Mouse (Mus musculus): ENCODE results near the gene Plekhm3. TPM values are rescaled to one million over a fixed set of nuclear protein-coding genes. Genes with fewer than 3 reads are reported as not detected.

The Plekhm3 gene
- total RNA-seq, 1 experiment: 9.8 TPM

- TF ChIP-seq ZC3H11A (IDR thresholded peaks at IDR 0.05; ENCODE audit: borderline replicate concordance, low read depth, low read length) (no peak), ZNF384 (IDR thresholded peaks at IDR 0.05; ENCODE audit: low read depth, low read length) (no peak), HCFC1 (IDR thresholded peaks at IDR 0.05; ENCODE audit: borderline replicate concordance, insufficient read depth, low read length) (no peak)
Observed at GRCm38 (mm10) chr1:64930124-64930523, 26.5 kb downstream of the Plekhm3 start.

GRCm38 (mm10) chr1:64929673-64930072, 27.0 kb downstream of the Plekhm3 start:
- H3K4me1 ChIP-seq (ENCODE audit: control insufficient read depth in 2 of 2, insufficient read depth in 2 of 2, low read length in 2 of 2, poor library complexity in 1 of 2): no peaks in the 10 kb centered on the region
- H3K9me3 ChIP-seq (ENCODE audit: control insufficient read depth, insufficient read depth, low read depth, low read length): no peaks in the 10 kb centered on the region
- TF ChIP-seq ZC3H11A (IDR thresholded peaks at IDR 0.05; ENCODE audit: borderline replicate concordance, low read depth, low read length): no peak
- TF ChIP-seq MAFK (IDR thresholded peaks at IDR 0.05; ENCODE audit: insufficient read depth, low read depth, low read length): no peak
- TF ChIP-seq ZNF384 (IDR thresholded peaks at IDR 0.05; ENCODE audit: low read depth, low read length): no peak
- no peak for TF ChIP-seq CHD2 (IDR thresholded peaks at IDR 0.05; ENCODE audit: low read depth, low read length)
- TF ChIP-seq HCFC1 (IDR thresholded peaks at IDR 0.05; ENCODE audit: borderline replicate concordance, insufficient read depth, low read length): no peak
- H3K4me3 ChIP-seq (ENCODE audit: insufficient read depth in 1 of 2, low read depth in 1 of 2, low read length in 2 of 2, poor library complexity in 1 of 2, severe bottlenecking in 1 of 2): no peak overlapping the region
- in situ Hi-C loops (cut with MboI; ENCODE audit: low sequenced_read_pairs in 2 of 2, unreplicated experiment in 2 of 2): no loop called here
- DNase-seq (ENCODE audit: low read depth, low spot score): no peak
- H3K36me3 ChIP-seq (ENCODE audit: control insufficient read depth, insufficient read depth, low read length, poor library complexity, severe bottlenecking): no peaks in the 10 kb centered on the region; the same call in 1 of the 2 replicates
- no peak overlapping the region for H3K27ac ChIP-seq (ENCODE audit: insufficient read depth, low read depth, low read length, poor library complexity, severe bottlenecking)
- H3K9ac ChIP-seq (ENCODE audit: insufficient read depth, low read depth, low read length, poor library complexity, severe bottlenecking): no peak overlapping the region

More at GRCm38 (mm10) chr1:64930124-64930523, 26.5 kb downstream of the Plekhm3 start:
- Histone ChIP-seq H3K9me3 (ENCODE audit: control insufficient read depth, insufficient read depth, low read depth, low read length) (no peaks in the 10 kb centered on the region), H3K27ac (ENCODE audit: insufficient read depth, low read depth, low read length, poor library complexity, severe bottlenecking) (no peak overlapping the region), H3K4me3 (ENCODE audit: insufficient read depth in 1 of 2, low read depth in 1 of 2, low read length in 2 of 2, poor library complexity in 1 of 2, severe bottlenecking in 1 of 2) (no peak overlapping the region), H3K9ac (ENCODE audit: insufficient read depth, low read depth, low read length, poor library complexity, severe bottlenecking) (no peak overlapping the region), H3K4me1 (ENCODE audit: control insufficient read depth in 2 of 2, insufficient read depth in 2 of 2, low read length in 2 of 2, poor library complexity in 1 of 2) (no peaks in the 10 kb centered on the region), H3K36me3 (ENCODE audit: control insufficient read depth, insufficient read depth, low read length, poor library complexity, severe bottlenecking) (no peaks in the 10 kb centered on the region; the same call in 1 of the 2 replicates)
- no peak for DNase-seq (ENCODE audit: low read depth, low spot score)
- in situ Hi-C loops (cut with MboI; ENCODE audit: low sequenced_read_pairs in 2 of 2, unreplicated experiment in 2 of 2): no loop called here

GRCm38 (mm10) chr1:64928542-64928941, 28.1 kb downstream of the Plekhm3 start:
- H3K9me3 ChIP-seq (ENCODE audit: control insufficient read depth, insufficient read depth, low read depth, low read length): no peaks in the 10 kb centered on the region
- H3K9ac ChIP-seq (ENCODE audit: insufficient read depth, low read depth, low read length, poor library complexity, severe bottlenecking): no peak overlapping the region
- H3K36me3 ChIP-seq (ENCODE audit: control insufficient read depth, insufficient read depth, low read length, poor library complexity, severe bottlenecking): no peaks in the 10 kb centered on the region
- no peaks in the 10 kb centered on the region for H3K4me1 ChIP-seq (ENCODE audit: control insufficient read depth in 2 of 2, insufficient read depth in 2 of 2, low read length in 2 of 2, poor library complexity in 1 of 2)
- DNase-seq (ENCODE audit: low read depth, low spot score): no peak
- no peak overlapping the region for H3K27ac ChIP-seq (ENCODE audit: insufficient read depth, low read depth, low read length, poor library complexity, severe bottlenecking)
- H3K4me3 ChIP-seq (ENCODE audit: insufficient read depth in 1 of 2, low read depth in 1 of 2, low read length in 2 of 2, poor library complexity in 1 of 2, severe bottlenecking in 1 of 2): no peak overlapping the region
- in situ Hi-C loops (cut with MboI; ENCODE audit: low sequenced_read_pairs in 2 of 2, unreplicated experiment in 2 of 2): no loop called here
- no peak for TF ChIP-seq ZNF384 (IDR thresholded peaks at IDR 0.05; ENCODE audit: low read depth, low read length)
- no peak for TF ChIP-seq HCFC1 (IDR thresholded peaks at IDR 0.05; ENCODE audit: borderline replicate concordance, insufficient read depth, low read length)
- TF ChIP-seq CHD2 (IDR thresholded peaks at IDR 0.05; ENCODE audit: low read depth, low read length): no peak
- TF ChIP-seq ZC3H11A (IDR thresholded peaks at IDR 0.05; ENCODE audit: borderline replicate concordance, low read depth, low read length): no peak
- no peak for TF ChIP-seq MAFK (IDR thresholded peaks at IDR 0.05; ENCODE audit: insufficient read depth, low read depth, low read length)

- in situ Hi-C loops (cut with MboI; ENCODE audit: low sequenced_read_pairs in 2 of 2, unreplicated experiment in 2 of 2): no loop called here
- no peak for TF ChIP-seq ZNF384 (IDR thresholded peaks at IDR 0.05; ENCODE audit: low read depth, low read length)
- no peak for TF ChIP-seq HCFC1 (IDR thresholded peaks at IDR 0.05; ENCODE audit: borderline replicate concordance, insufficient read depth, low read length)
- TF ChIP-seq CHD2 (IDR thresholded peaks at IDR 0.05; ENCODE audit: low read depth, low read length): no peak
- TF ChIP-seq ZC3H11A (IDR thresholded peaks at IDR 0.05; ENCODE audit: borderline replicate concordance, low read depth, low read length): no peak
- no peak for TF ChIP-seq MAFK (IDR thresholded peaks at IDR 0.05; ENCODE audit: insufficient read depth, low read depth, low read length)
- Histone ChIP-seq H3K9me3 (ENCODE audit: control insufficient read depth, insufficient read depth, low read depth, low read length) (no peaks in the 10 kb centered on the region), H3K9ac (ENCODE audit: insufficient read depth, low read depth, low read length, poor library complexity, severe bottlenecking) (no peak overlapping the region), H3K4me3 (ENCODE audit: insufficient read depth in 1 of 2, low read depth in 1 of 2, low read length in 2 of 2, poor library complexity in 1 of 2, severe bottlenecking in 1 of 2) (no peak overlapping the region), H3K4me1 (ENCODE audit: control insufficient read depth in 2 of 2, insufficient read depth in 2 of 2, low read length in 2 of 2, poor library complexity in 1 of 2) (no peaks in the 10 kb centered on the region), H3K27ac (ENCODE audit: insufficient read depth, low read depth, low read length, poor library complexity, severe bottlenecking) (no peak overlapping the region), H3K36me3 (ENCODE audit: control insufficient read depth, insufficient read depth, low read length, poor library complexity, severe bottlenecking) (no peaks in the 10 kb centered on the region)
- DNase-seq (ENCODE audit: low read depth, low spot score): no peak
Observed at GRCm38 (mm10) chr1:64927437-64928274, 29.0 kb downstream of the Plekhm3 start.
